Mouse (Mus musculus) heart, postnatal 0 days (tissue): ENCODE measurements around the gene Lingo1. TPM values are rescaled to one million over a fixed set of nuclear protein-coding genes. Genes with fewer than 3 reads are reported as not detected.
A peak's percentile ranks its signal among the peaks of the same experiment; 100 is the strongest.

ENCODE experiments used
- ATAC-seq: fragments of 200-750 bp; cut with Nextera tagmentation; 2 replicates; pipeline ENCODE4 v1.8.0; 2017; ENCODE audit warnings: low read depth, moderate number of reproducible peaks, moderate library complexity; ENCODE audit not compliant: insufficient read depth
- DNase-seq: peaks from one replicate; pipeline ENCODE4 v3.0.0-alpha.2; 2016; ENCODE audit warnings: low spot score
- H3K27ac ChIP-seq: fragments of 300-500 bp; sonication (generic); 2 replicates; pipeline ENCODE4 v1.5.1; 2014; ENCODE audit warnings: low read depth, mild to moderate bottlenecking
- H3K27me3 ChIP-seq: fragments of 300-500 bp; sonication (generic); 2 replicates; pipeline ENCODE4 v1.6.1; 2014; ENCODE audit warnings: low read length, mixed read lengths; ENCODE audit not compliant: control insufficient read depth, insufficient read depth
- H3K36me3 ChIP-seq: fragments of 300-500 bp; sonication (generic); replicated peaks from 2 replicates; pipeline ENCODE4 v1.6.1; 2014; ENCODE audit warnings: low read length, mixed read lengths; ENCODE audit not compliant: control insufficient read depth, insufficient read depth
- H3K4me1 ChIP-seq: fragments of 300-500 bp; sonication (generic); 2 replicates; pipeline ENCODE4 v1.6.1; 2014; ENCODE audit warnings: antibody characterized with exemption; ENCODE audit not compliant: control insufficient read depth, insufficient read depth
- H3K4me2 ChIP-seq: fragments of 300-500 bp; sonication (generic); 2 replicates; pipeline ENCODE4 v1.6.1; 2014; ENCODE audit warnings: low read depth, mild to moderate bottlenecking, low read length, moderate library complexity
- H3K4me3 ChIP-seq: fragments of 300-500 bp; sonication (generic); 2 replicates; pipeline ENCODE4 v1.5.1; 2014; ENCODE audit warnings: low read depth, low read length
- H3K9ac ChIP-seq: fragments of 300-500 bp; sonication (generic); replicated peaks from 2 replicates; pipeline ENCODE4 v1.6.1; 2014; ENCODE audit warnings: low read depth, low read length, mixed read lengths
- H3K9me3 ChIP-seq: fragments of 300-500 bp; sonication (generic); replicated peaks from 2 replicates; pipeline ENCODE4 v1.6.1; 2016; ENCODE audit warnings: low read length; ENCODE audit not compliant: control insufficient read depth
- CTCF ChIP-seq: IDR thresholded peaks from 2 replicates; pipeline ENCODE4 v1.5.1; 2016; ENCODE audit warnings: antibody characterized with exemption, control low read depth, low read depth
- EP300 ChIP-seq: IDR thresholded peaks from 2 replicates; pipeline ENCODE4 v1.6.1; 2016; ENCODE audit warnings: antibody characterized with exemption, low read depth
- WGBS: fragments of 180-500 bp; shearing (Covaris S2); extraction: QIAGEN DNeasy Blood & Tissue Kit; methylation state at CpG from one replicate; pipeline ENCODE4 v1.1.7; 2014; 5-methylcytosine and 5-hydroxymethylcytosine counted together
- polyA plus RNA-seq: library from polyadenylated mRNA; unstranded; fragments of >200 nt; fragmentation: Nextera tagmentation; extraction: Ambion mirVana; gene quantifications from 2 replicates; pipeline ENCODE4 v1.2.1, GENCODE M21; 2015
- total RNA-seq: library from RNA; depleted of rRNA; stranded (reverse); fragments of >200 nt; gene quantifications from 2 replicates; pipeline ENCODE4 v1.2.3, GENCODE M21; 2014; ENCODE audit warnings: low replicate concordance

The Lingo1 gene
- total and polyA plus RNA-seq, 2 experiments from 2014 or later = 0.66 to 2.4 TPM

DNA sequence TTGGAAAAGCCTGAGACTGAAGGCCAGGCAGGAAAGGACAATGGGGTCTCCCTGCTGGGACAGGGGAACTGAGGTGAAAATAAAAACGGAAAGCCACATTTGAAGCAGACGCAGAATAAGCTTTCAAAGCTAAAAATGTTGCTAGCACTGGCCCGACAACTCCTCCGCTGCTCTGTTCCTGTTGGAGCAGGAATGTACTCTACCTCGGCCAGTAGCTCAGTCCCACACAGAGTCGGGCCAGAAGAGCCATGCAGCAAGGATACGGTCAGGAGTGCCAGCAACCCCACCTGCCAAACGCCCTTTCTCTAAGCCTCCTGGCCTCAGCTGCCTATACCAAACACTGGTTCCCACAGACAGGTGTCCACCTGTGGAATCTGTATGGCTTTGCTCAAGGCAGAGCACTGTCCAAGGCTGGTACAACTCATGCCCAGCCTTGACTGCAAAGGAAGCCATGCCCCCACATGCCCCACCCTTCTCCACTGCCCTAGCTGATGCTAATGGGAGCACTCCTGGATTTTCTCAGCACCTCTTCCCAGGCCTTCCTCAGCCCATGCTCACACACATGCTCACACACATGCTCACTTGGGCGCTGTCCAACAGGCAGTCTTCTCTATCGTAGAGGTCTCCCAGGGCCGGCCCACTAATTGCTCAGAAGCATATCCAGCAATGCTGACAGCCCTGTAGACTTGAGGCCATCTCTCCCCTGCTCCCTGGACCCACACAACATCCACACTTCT lies 74.0 kb downstream of the Lingo1 start:
- Histone ChIP-seq H3K27me3 (peaks cover 24% of the 10 kb centered on the region), H3K4me2 (no peak overlapping the region), H3K9me3 (no peaks in the 10 kb centered on the region), H3K27ac (no peak overlapping the region), H3K4me3 (no peak overlapping the region), H3K4me1 (no peaks in the 10 kb centered on the region), H3K36me3 (no peaks in the 10 kb centered on the region), H3K9ac (no peak overlapping the region)
- no peak for ATAC-seq
- DNase-seq = no peak
- TF ChIP-seq EP300 (no peak), CTCF (no peak)
- 63% methylated on average over 11 of the region's 11 CpGs for WGBS

DNA sequence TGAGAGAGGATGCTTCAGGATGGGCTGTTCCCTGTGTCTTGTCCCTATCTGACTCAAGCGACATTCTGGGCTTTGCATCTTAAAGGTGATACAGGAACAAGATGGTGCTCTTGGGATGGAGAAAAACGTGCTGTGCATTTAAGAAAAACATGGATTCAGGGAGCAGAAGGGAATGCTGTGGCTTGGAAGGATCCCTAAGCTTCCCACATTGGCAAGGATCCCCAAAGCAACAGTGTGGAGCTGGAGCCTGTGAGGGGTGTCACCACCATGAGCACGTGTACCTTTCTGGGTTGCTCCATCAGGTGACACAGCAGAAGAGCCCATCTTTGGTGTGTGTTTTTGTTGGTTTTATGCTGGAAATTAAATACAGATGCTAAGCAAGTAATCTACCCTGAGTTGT lies 77.3 kb downstream of the Lingo1 start:
- no peaks in the 10 kb centered on the region for H3K9me3 ChIP-seq
- H3K36me3 ChIP-seq = no peaks in the 10 kb centered on the region
- no peak overlapping the region for H3K4me3 ChIP-seq
- no peak overlapping the region for H3K27ac ChIP-seq
- no peak overlapping the region for H3K4me2 ChIP-seq
- H3K27me3 ChIP-seq = peaks cover 17% of the 10 kb centered on the region
- H3K9ac ChIP-seq = no peak overlapping the region
- no peak for TF ChIP-seq EP300
- no peak for ATAC-seq
- 68% methylated on average over 3 of the region's 3 CpGs for WGBS
- DNase-seq = no peak
- H3K4me1 ChIP-seq = no peaks in the 10 kb centered on the region

DNA sequence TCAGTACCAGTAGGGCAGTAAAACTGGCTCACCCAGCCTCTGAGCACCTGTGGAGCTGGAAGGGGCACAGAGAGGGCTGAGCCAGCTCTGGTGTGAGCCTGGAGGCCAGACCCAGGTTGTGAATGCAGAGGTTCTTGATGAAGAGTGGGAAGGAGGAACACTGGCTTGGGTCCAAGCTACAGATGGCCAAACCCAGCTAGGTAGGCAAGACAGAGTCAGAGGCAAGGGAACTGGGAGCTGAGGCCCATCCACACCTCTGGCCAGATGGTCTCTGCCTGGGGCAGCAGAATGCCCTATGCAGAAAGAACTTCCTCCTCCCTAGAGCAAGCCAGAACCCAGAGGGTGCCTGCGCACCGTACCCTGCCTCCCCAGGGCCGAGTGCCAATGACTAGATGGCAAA lies 79.7 kb downstream of the Lingo1 start:
- Histone ChIP-seq H3K9ac (no peak overlapping the region), H3K4me3 (no peak overlapping the region), H3K27me3 (peaks cover 6% of the 10 kb centered on the region), H3K36me3 (no peaks in the 10 kb centered on the region), H3K9me3 (no peaks in the 10 kb centered on the region), H3K27ac (no peak overlapping the region), H3K4me1 (no peaks in the 10 kb centered on the region), H3K4me2 (no peak overlapping the region)
- TF ChIP-seq EP300 (no peak), CTCF (no peak)
- ATAC-seq = no peak
- DNase-seq = no peak
- WGBS = 81% methylated on average over 3 of the region's 3 CpGs

DNA sequence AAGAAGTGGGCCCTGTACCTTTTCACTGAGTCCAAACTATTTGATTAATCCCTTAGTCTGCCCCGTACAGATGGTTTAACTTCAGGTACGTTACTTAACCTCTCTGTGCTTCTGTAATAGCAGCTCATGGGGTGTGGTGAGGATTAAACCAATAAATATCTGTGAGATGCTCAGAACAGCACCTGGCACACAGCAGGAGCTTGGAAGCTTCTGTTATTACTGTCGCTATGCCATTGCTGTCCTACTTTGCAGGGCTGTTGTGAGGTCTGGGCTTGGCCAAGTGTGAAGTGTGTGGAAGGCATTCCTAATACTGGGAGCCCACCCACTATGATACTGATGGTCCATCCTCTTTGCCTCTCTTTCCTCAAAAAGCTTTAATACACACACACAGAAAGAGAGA lies 80.2 kb downstream of the Lingo1 start:
- Histone ChIP-seq H3K9ac (no peak overlapping the region), H3K4me2 (no peak overlapping the region), H3K27ac (no peak overlapping the region), H3K4me3 (no peak overlapping the region), H3K9me3 (no peaks in the 10 kb centered on the region), H3K27me3 (peaks cover 4% of the 10 kb centered on the region; the same call in 1 of the 2 replicates), H3K4me1 (no peaks in the 10 kb centered on the region), H3K36me3 (no peaks in the 10 kb centered on the region)
- no peak for ATAC-seq
- DNase-seq = no peak
- no peak for TF ChIP-seq EP300
- TF ChIP-seq CTCF = no peak
- 76% methylated on average over 3 of the region's 3 CpGs for WGBS

DNA sequence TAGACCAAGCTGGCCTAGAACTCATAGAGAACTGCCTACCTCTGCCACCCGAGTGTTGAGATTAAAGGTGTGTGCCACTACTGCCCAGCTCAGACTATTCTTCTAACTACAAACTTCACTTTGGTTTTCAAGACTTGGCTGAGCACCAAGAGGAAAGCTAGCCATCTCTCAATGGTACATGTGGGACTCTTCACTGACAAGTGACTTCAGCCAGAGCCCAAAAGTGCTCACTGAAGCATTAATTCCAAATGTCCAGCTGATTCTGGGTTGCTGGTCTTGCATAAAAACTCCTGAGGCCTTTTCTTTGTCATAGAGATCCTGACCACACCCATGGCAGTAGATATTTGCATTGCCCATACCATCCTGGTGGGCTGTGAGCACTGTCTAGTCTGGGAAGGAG lies 81.9 kb downstream of the Lingo1 start:
- DNase-seq (no peak), ATAC-seq (no peak)
- H3K9me3 ChIP-seq = no peaks in the 10 kb centered on the region
- no peak for TF ChIP-seq CTCF
- TF ChIP-seq EP300 = no peak
- no peak overlapping the region for H3K9ac ChIP-seq
- H3K4me1 ChIP-seq = no peaks in the 10 kb centered on the region
- H3K27me3 ChIP-seq = peaks cover 4% of the 10 kb centered on the region; the same call in 1 of the 2 replicates
- no peaks in the 10 kb centered on the region for H3K36me3 ChIP-seq
- WGBS = 72% methylated on average over 1 of the region's 1 CpGs
- no peak overlapping the region for H3K4me2 ChIP-seq
- no peak overlapping the region for H3K4me3 ChIP-seq
- no peak overlapping the region for H3K27ac ChIP-seq

DNA sequence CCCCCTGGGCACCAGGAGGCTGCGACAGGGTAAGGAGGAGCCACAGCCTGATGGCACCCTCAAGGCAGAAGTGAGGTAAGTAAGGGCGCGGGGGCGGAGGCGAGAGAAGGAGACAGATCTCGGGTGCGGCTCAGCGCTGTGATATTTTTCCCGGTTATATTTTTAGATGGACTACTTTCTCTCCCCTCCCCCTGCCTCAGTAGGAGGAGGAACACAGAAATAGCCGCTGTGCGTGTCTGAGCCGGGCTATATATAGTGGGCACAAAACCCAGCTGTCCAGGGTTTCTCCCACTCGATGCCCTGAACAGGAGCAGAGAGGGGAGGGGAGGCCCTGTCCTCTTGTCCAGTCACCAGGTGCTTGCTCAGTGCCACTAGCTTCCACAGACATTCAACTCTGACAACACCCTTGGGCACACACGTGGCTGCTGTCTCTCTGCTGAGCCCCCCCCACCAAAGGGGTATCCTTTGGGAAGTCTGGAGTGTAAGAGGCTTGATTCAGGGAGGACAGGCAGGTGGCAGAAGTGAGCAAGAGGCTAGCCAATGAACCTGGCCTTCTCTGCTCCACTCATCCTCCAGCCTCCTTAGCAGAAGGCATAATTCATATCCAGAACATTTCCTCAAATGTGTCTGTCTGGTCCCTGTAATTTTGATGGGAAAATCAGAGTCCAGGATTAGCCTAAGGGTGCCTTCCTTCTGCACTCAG lies 83.5 kb downstream of the Lingo1 start:
- peak overlapping the region; percentile 50 for H3K4me2 ChIP-seq
- no peaks in the 10 kb centered on the region for H3K4me1 ChIP-seq
- H3K4me3 ChIP-seq = peak overlapping the region; percentile 12
- DNase-seq (peak; percentile 31), ATAC-seq (peak; percentile 85)
- no peak overlapping the region for H3K9ac ChIP-seq
- WGBS = 30% methylated on average over 14 of the region's 14 CpGs
- TF ChIP-seq CTCF (peak; percentile 24), EP300 (no peak)
- no peaks in the 10 kb centered on the region for H3K36me3 ChIP-seq
- H3K27me3 ChIP-seq = no peaks in the 10 kb centered on the region
- H3K27ac ChIP-seq = no peak overlapping the region
- H3K9me3 ChIP-seq = no peaks in the 10 kb centered on the region
